Mouse (Mus musculus): ENCODE measurements around the gene Sertad3. TPM values are rescaled to one million over a fixed set of nuclear protein-coding genes. Genes with fewer than 3 reads are reported as not detected.

Gene Sertad3
- total and polyA plus RNA-seq, 2 experiments from 2014 or later: 4.9 to 5.5 TPM

GRCm38 (mm10) chr7:27486102-27486769 lies 12.7 kb downstream of the Sertad3 start:
- DNase-seq (no peak), ATAC-seq (peak; percentile 2)
- no peaks in the 10 kb centered on the region for H3K36me3 ChIP-seq (ENCODE audit: insufficient read depth)
- TF ChIP-seq CTCF (IDR thresholded peaks at IDR 0.05; ENCODE audit: low read depth): no peak
- H3K4me3 ChIP-seq (ENCODE audit: low read depth, low read length): peak overlapping the region; percentile 82
- H3K27me3 ChIP-seq (ENCODE audit: insufficient read depth, low read length): no peaks in the 10 kb centered on the region
- no peaks in the 10 kb centered on the region for H3K9me3 ChIP-seq (ENCODE audit: low read length)
- peak overlapping the region; percentile 90; the same call in 1 of the 2 replicates for H3K27ac ChIP-seq (ENCODE audit: low read depth, low read length)
- peak overlapping the region; percentile 57 for H3K4me2 ChIP-seq (ENCODE audit: low read depth)
- H3K9ac ChIP-seq: peak overlapping the region; percentile 83
- 5% methylated on average over 13 of the region's 13 CpGs for WGBS
- peaks cover 5% of the 10 kb centered on the region; the same call in 1 of the 2 replicates for H3K4me1 ChIP-seq (ENCODE audit: insufficient read depth)

- Histone ChIP-seq H3K4me2 (ENCODE audit: low read depth) (peak within 1 kb of the TSS; percentile 57), H3K4me3 (ENCODE audit: low read depth, low read length) (peak within 1 kb of the TSS; percentile 82), H3K27me3 (ENCODE audit: insufficient read depth, low read length) (no peaks in the 10 kb centered on the region), H3K9ac (peak within 1 kb of the TSS; percentile 83), H3K9me3 (ENCODE audit: low read length) (no peaks in the 10 kb centered on the region), H3K36me3 (ENCODE audit: insufficient read depth) (no peaks in the 10 kb centered on the region), H3K27ac (ENCODE audit: low read depth, low read length) (peak within 1 kb of the TSS; percentile 90), H3K4me1 (ENCODE audit: insufficient read depth) (peaks cover 5% of the 10 kb centered on the region; the same call in 1 of the 2 replicates)
- ATAC-seq (peak; percentile 98), DNase-seq (peak; percentile 100)
- TF ChIP-seq CTCF (IDR thresholded peaks at IDR 0.05; ENCODE audit: low read depth): peak; percentile 60
- 2% methylated on average over 66 of the region's 80 CpGs for WGBS
Observed at GRCm38 (mm10) chr7:27486770-27487697, 13.5 kb downstream of the Sertad3 start, which contains the start of gene Sertad1. Gene Sertad1, plus strand, starts transcription at chr7:27486910.

- H3K27ac ChIP-seq (ENCODE audit: low read depth, low read length): peak overlapping the region; percentile 90
- no peaks in the 10 kb centered on the region for H3K36me3 ChIP-seq (ENCODE audit: insufficient read depth)
- H3K27me3 ChIP-seq (ENCODE audit: insufficient read depth, low read length): no peaks in the 10 kb centered on the region
- peak overlapping the region; percentile 83 for H3K9ac ChIP-seq
- H3K9me3 ChIP-seq (ENCODE audit: low read length): no peaks in the 10 kb centered on the region
- ATAC-seq (no peak), DNase-seq (no peak)
- TF ChIP-seq CTCF (IDR thresholded peaks at IDR 0.05; ENCODE audit: low read depth): no peak
- 7% methylated on average over 13 of the region's 13 CpGs for WGBS
- peak overlapping the region; percentile 82 for H3K4me3 ChIP-seq (ENCODE audit: low read depth, low read length)
- H3K4me1 ChIP-seq (ENCODE audit: insufficient read depth): peaks cover 5% of the 10 kb centered on the region; the same call in 1 of the 2 replicates
- peak overlapping the region; percentile 57 for H3K4me2 ChIP-seq (ENCODE audit: low read depth)
Observed at GRCm38 (mm10) chr7:27487740-27488268, 14.2 kb downstream of the Sertad3 start.

- H3K4me3 ChIP-seq (ENCODE audit: low read depth, low read length): no peak overlapping the region
- 88% methylated on average over 25 of the region's 25 CpGs for WGBS
- H3K4me2 ChIP-seq (ENCODE audit: low read depth): no peak overlapping the region
- H3K36me3 ChIP-seq (ENCODE audit: insufficient read depth): no peaks in the 10 kb centered on the region
- H3K4me1 ChIP-seq (ENCODE audit: insufficient read depth): peaks cover 5% of the 10 kb centered on the region; the same call in 1 of the 2 replicates
- no peak overlapping the region for H3K27ac ChIP-seq (ENCODE audit: low read depth, low read length)
- no peak overlapping the region for H3K9ac ChIP-seq
- no peaks in the 10 kb centered on the region for H3K27me3 ChIP-seq (ENCODE audit: insufficient read depth, low read length)
- no peak for ATAC-seq
- DNase-seq: no peak
- no peaks in the 10 kb centered on the region for H3K9me3 ChIP-seq (ENCODE audit: low read length)
- no peak for TF ChIP-seq CTCF (IDR thresholded peaks at IDR 0.05; ENCODE audit: low read depth)
Observed at GRCm38 (mm10) chr7:27489270-27489869, 15.8 kb downstream of the Sertad3 start.

- no peaks in the 10 kb centered on the region for H3K27me3 ChIP-seq (ENCODE audit: insufficient read depth, low read length)
- no peak for TF ChIP-seq CTCF (IDR thresholded peaks at IDR 0.05; ENCODE audit: low read depth)
- 42% methylated on average over 4 of the region's 4 CpGs for WGBS
- DNase-seq: no peak
- peak overlapping the region; percentile 48 for H3K4me2 ChIP-seq (ENCODE audit: low read depth)
- no peak for ATAC-seq
- H3K27ac ChIP-seq (ENCODE audit: low read depth, low read length): 0 out of 2 replicates have a peak overlapping the region, but pooled peaks have one; percentile 40
- H3K4me3 ChIP-seq (ENCODE audit: low read depth, low read length): peak overlapping the region; percentile 31
- peak overlapping the region; percentile 37 for H3K9ac ChIP-seq
- peaks cover 5% of the 10 kb centered on the region; the same call in 1 of the 2 replicates for H3K4me1 ChIP-seq (ENCODE audit: insufficient read depth)
- H3K36me3 ChIP-seq (ENCODE audit: insufficient read depth): no peaks in the 10 kb centered on the region
- H3K9me3 ChIP-seq (ENCODE audit: low read length): no peaks in the 10 kb centered on the region
Observed at GRCm38 (mm10) chr7:27490227-27490542, 16.6 kb downstream of the Sertad3 start.

- Histone ChIP-seq H3K36me3 (ENCODE audit: insufficient read depth) (no peaks in the 10 kb centered on the region), H3K4me3 (ENCODE audit: low read depth, low read length) (peak overlapping the region; percentile 31), H3K27ac (ENCODE audit: low read depth, low read length) (0 out of 2 replicates have a peak overlapping the region, but pooled peaks have one; percentile 40), H3K27me3 (ENCODE audit: insufficient read depth, low read length) (no peaks in the 10 kb centered on the region), H3K9ac (peak overlapping the region; percentile 37), H3K9me3 (ENCODE audit: low read length) (no peaks in the 10 kb centered on the region), H3K4me1 (ENCODE audit: insufficient read depth) (peaks cover 5% of the 10 kb centered on the region; the same call in 1 of the 2 replicates), H3K4me2 (ENCODE audit: low read depth) (peak overlapping the region; percentile 48)
- peak; percentile 52 for TF ChIP-seq CTCF (IDR thresholded peaks at IDR 0.05; ENCODE audit: low read depth)
- peak; percentile 66 for DNase-seq
- 5% methylated on average over 30 of the region's 33 CpGs for WGBS
- no peak for ATAC-seq
Observed at GRCm38 (mm10) chr7:27490543-27491329, 17.2 kb downstream of the Sertad3 start.

Measured in forebrain, postnatal 0 days (tissue).